Mouse (Mus musculus) c-Kit-positive CD71-positive TER-119-negative erythroid progenitor cells, embryonic 14.5 days (primary cell): ENCODE measurements at regions not wholly inside any gene's neighbourhood (a gene's known extent, or its start where the extent isn't known, plus 50 kb on each side); places are given as distances from the start of the nearest gene placed in this dataset.

Experiments
- DNase-seq: peaks from one replicate; pipeline ENCODE4 v3.0.0-alpha.2; 2013; ENCODE audit warnings: low read depth

DNA sequence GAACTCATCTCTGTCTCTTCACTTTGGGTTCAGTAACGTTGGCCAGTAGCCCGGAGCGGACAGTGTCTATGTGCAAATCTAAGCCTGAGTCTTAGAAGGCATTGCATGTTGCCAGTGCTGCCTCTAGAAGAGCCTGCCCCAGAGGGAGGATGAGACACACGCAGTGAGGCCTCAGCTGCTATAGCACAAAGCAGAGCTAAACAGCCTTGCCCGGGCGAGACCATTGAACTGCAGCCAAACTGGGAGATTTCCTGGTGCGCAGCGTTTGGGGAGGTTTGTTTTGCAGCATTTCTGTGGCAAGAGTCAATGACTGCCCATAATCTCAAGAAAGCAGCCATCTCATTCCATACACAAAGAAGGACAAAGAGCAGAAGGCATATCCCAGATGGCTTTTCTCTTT, 164.0 kb downstream of the 3100002H09Rik start:
- no peak for DNase-seq

DNA sequence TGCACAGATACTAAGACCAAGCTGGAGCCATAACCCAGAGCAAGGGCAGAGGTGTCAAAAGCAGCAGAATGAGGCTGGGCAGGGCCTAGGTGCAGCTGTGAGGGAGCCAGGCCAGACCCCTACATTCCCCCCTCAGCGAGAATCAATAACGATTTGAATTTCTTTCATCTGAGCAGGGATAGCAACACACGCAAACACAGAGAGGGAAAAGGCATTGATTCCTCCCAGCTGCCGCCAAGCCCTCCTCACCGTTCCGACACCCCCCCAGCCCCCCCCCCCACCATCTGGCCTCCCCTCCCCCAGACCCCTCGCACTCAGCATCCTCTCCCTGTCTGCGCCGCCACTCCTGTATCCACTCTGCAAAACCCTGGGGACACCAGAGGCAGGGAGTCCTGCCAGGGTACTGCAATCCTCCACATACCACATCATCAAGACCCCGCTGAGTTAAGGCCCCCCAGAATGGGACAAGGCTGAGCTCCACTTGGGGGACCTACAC, 166.9 kb downstream of the 3100002H09Rik start:
- DNase-seq = no peak

- no peak for DNase-seq
These were observed 167.5 kb downstream of the 3100002H09Rik start for GRCm38 (mm10) chr4:124443130-124443503.

DNA sequence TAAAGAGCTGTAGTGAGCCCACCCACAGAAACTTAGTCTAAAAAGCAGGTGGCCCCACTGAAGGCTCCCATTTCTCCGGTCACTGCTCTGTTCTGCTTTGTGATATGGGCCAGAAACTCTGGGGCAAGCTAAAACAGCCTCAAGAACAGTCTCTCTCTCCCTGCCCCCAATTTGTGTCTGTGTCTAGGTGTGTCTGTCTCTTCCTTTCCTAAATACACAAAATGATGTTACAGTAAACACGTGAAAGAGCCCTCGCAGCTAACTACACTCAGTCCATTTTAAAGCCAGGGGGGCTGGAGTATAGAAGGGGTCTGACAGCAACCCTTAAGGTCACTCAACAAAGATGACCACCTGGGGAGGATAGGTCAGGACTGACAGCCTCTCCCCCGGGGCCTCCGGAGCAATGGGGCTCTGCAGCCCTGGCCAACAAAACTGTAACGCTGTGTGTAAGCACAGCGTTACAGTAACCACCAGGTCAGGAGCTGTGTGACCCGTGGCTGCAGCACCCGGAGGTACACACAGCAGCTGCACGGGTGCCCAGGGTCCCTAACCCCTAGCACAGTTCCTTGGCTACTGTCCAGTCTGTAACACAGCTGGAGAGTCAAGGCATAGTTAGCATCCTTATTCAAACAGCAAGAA, 168.0 kb downstream of the 3100002H09Rik start:
- DNase-seq = no peak

GRCm38 (mm10) chr4:124441737-124442487, 168.7 kb downstream of the 3100002H09Rik start:
- DNase-seq = no peak

DNA sequence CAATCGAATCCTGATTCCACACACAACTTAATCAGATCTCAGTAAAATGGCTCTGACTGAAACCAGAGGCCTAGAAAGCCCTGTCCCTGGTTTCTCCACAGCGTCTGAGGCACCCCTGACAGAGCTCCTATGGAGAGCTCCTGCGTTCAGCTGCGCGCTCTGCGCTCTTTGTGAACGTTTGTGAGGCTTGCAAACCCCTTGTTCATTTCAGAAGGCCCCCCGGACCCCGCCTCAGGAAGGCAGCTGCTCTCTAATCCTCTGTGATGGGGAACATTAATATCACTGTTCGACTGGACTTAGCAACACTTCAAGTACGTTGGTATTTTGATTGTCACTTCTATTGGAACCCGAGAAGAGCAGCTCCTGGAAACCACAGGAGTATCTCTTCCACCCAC, 175.6 kb downstream of the 3100002H09Rik start:
- DNase-seq = no peak

DNA sequence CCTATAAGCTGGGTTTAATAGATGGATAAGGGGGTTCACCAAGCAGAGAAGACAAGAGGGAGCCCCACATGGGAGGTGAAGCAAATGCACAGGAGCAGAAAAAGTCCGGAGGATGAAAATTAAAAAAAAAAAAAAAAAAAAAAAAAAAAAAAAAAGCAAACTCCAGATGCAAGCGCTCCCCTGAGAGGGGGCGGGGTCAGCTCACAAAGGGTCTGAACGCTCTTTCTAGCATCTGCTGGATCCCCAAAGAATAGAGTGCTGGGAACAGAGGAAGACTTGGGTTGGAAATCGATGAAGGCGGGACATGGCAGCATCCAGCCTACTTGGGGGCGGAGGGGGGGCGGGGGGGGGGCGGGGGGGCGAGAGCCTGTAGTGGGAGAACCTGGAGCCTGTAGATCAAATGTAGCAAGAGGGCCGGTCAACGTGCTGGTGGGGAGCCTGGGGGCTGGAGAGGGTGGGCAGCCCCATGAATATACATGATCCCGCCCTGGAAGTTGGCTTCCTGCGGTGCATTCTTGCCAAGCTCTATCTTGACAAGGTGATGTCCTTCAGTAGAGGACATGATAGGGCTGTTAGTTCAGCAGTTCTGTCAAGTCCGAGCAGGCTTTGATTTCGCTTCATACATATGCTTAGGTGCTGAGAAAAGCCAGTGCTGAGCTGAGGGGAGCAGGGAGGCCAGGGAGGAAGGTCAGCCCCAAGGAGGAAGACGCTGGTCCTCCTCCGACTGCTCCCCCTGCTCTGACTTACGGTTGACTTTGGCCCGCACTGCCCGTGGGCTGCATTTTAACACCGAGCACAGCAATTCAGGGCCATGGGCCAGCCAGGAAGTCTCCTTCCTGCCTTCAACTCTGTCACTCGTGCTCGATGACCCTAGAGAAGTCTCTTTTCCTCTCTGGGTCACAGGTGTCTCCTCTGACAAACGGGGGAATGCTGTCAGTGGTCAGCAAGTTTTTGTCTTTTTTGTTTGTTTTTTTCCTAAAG, 176.3 kb downstream of the 3100002H09Rik start:
- DNase-seq = no peak

GRCm38 (mm10) chr4:124433506-124433905, 177.1 kb downstream of the 3100002H09Rik start:
- DNase-seq = no peak

DNA sequence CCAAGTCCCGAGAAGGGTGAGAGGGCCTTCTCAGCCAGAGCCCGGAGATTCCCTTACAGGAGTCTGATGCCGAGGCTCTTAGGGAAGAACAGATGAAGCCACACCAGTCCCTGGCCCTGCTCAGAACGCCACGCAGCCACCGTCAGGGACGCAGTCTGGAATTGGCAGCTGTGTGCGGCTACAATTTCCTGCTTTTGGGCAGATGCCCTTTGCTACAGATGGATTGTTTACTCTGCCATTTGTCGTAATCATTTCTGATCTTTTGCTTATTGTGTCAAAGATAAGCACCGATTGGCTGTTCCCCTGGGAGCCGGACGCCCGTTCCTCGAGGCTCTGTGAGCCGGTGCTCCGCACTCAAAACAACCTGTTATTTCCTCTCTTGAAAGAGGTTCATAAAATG, 179.4 kb downstream of the 3100002H09Rik start:
- no peak for DNase-seq

- no peak for DNase-seq
These were observed 181.8 kb downstream of the 3100002H09Rik start for GRCm38 (mm10) chr4:124428844-124429243.

DNA sequence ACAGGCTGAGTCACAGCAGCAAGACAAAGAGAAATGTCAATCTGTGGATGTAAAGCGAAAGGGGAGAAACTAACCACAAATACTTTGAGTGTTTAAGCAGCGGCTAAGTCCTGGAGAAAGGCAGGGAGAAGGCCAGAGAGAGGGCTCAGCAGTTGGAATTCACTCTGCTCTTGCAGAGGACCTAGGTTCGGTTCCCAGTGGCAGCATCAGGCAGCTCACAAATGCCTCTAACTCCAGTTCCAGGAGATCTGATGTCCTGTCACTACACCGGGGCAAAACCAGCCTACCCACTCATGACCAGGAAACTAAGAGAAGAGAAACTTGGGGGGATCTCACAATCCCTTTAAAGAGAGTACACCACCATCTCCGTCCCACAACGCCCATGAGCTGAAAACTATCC, 188.2 kb downstream of the 3100002H09Rik start:
- no peak for DNase-seq

- DNase-seq = no peak
These were observed 192.2 kb downstream of the 3100002H09Rik start for GRCm38 (mm10) chr4:124418431-124418830.

GRCm38 (mm10) chr4:124417176-124417575, 193.4 kb downstream of the 3100002H09Rik start:
- DNase-seq = no peak

DNA sequence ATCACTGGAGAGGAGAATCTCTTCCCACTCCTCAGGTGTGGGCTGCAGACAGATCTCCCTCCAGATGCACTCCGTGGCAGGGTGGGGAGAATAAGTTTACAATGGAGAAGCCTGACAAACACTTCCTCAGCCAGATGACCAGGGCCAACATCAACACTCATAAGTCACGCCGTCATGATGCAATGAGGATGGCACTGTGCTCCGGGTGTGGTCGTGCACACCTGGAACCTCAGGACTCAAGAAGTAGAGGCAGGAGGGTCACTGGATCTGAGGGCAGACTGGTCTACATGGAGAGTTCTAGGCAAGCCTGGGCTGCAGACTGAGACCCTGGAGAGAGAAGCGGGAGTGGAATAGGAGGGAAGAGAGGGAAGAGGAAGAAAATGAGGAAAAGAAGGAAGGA, 194.3 kb downstream of the 3100002H09Rik start:
- no peak for DNase-seq

GRCm38 (mm10) chr4:124414386-124414785, 196.2 kb downstream of the 3100002H09Rik start:
- DNase-seq = no peak

DNA sequence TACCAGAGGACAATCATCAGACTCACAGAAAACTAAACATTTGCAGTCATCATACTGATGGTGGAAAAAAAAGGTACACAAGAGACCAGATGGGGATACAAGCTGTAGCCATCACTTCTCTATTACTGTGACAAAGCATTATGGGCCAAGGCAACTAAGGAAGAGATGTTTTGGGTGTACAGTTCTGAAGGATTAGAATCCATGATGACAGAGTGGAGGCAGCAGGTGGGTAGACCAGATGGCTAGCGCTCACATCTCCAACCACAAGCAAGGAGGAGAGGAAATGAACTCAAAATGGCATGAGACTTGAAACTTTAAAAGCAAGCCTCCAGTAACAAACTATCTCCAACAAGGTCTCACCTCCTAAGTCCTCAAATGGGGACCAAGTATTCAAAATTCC, 201.3 kb downstream of the 3100002H09Rik start:
- no peak for DNase-seq

DNA sequence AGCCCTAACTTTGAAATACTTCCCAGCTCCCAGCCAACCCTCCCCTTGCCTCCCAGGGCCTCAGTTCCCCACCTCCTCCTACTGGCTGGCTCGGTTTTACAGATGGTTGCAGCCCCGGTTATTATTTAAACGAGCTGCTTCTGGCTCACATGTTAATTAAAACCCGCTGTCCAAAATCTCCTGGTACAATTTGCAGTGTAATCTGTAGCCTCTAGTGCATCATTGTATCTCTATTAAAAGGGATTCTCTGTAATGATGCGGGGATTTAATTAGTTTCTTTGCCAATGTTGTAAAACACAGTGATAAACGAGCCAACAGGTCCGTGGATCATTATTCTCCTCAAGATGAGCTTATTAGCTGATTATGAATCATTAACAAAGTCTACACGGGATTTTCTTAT, 208.5 kb downstream of the 3100002H09Rik start:
- DNase-seq = no peak

DNA sequence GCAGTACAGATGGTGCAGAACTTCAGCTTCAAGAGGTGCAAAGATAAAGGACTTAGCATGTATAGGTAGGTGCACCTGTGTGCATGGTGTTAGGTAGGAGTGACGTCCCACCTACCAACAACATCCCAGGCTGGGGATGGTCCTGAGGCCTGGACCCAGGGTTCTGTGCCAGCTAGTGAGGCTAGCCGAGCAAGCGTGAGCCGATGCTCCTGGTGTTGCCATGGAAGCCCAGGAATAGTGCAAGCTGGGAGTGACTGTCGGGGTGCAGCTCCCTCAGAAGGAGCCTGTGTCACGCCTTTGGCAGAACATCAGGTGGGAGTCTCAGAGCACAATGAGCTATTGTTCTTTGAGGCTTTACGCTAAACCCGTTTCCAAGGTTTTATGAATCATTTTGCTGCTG, 209.9 kb downstream of the 3100002H09Rik start:
- DNase-seq = no peak

DNA sequence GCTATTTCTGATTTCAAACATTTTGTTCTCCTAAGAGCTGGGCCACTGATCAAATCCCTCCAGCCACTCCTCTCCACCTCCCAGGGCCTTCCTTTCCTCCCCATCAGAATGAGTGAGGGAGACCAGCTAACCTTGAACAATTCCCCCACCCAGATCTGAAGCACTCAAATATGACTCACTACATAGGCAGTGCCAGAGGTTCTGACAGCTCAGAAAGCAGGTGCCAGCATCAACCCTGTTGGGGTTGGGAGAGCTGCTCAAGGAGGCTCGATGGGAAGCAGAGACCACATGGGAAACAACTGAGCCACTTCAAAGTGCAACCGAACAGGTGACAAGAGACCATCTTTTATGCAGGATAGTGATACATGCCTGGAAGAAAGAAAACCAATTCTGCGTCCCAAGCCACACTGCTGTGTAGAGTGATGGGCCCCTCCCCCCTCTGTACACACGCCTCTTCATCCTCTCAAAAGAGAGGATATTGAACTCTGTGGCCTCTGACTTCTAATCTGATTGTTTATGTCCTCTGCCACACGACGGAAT, 210.4 kb downstream of the 3100002H09Rik start:
- no peak for DNase-seq

GRCm38 (mm10) chr4:124398354-124398753, 212.2 kb downstream of the 3100002H09Rik start:
- no peak for DNase-seq

DNA sequence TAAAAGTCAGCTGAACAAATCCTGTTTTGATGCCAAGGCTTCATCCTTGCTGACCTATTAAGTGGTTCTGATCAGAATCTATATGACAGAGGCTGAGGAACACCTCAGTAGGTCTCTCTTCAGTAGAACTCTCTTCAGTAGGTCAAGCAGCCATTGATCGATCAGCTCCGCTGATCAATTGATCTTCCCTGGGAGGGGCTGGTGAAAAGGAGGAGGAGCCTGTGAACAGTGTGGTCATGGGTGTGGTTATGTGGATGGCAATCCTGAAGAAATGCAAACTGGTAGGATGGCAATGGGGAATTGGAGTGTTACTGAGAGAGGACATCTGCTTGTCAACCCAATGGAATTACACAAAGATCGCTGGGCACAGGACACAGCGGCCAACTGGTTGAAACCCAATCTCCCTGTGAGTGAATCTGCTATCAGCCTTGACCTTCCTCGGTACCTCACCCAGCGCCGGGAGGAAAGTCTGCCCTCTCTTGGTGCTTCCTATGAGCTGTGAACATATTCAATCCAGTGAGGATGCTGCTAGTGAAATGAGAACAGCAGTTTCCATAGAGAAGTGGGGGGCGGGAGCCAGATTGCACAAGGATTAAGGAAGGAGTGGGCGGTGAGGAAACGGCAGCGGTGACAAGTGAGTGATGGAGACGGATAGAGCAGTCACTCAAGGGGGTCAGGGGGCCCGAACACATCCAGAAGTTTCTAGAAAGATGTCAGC, 213.9 kb downstream of the 3100002H09Rik start:
- DNase-seq = no peak
